Mouse (Mus musculus): Measurements from ENCODE around the gene Kifc3. TPM values are rescaled to one million over a fixed set of nuclear protein-coding genes. Genes with fewer than 3 reads are reported as not detected.

Kifc3 gene
- total and polyA plus RNA-seq, 2 experiments = 6.8 to 28.3 TPM

- peaks cover 29% of the 10 kb centered on the region for H3K36me3 ChIP-seq (ENCODE audit: control insufficient read depth, insufficient read depth, low read length)
- WGBS = 59% methylated on average over 13 of the region's 13 CpGs
- no peaks in the 10 kb centered on the region for H3K4me1 ChIP-seq (ENCODE audit: control insufficient read depth, insufficient read depth, low read length)
- no peak for TF ChIP-seq CTCF (IDR thresholded peaks at IDR 0.05; ENCODE audit: low read depth, low read length)
- no peak for TF ChIP-seq POLR2A (IDR thresholded peaks at IDR 0.05; ENCODE audit: extremely low read depth, insufficient read depth, low read length)
- no peak overlapping the region for H3K4me3 ChIP-seq (ENCODE audit: insufficient read depth, low read depth, low read length)
- no peak overlapping the region for H3K27ac ChIP-seq (replicated peaks; ENCODE audit: insufficient read depth, low read depth, low read length)
- no peak overlapping the region for H3K9ac ChIP-seq (ENCODE audit: low read depth, low read length)
- no peaks in the 10 kb centered on the region for H3K79me2 ChIP-seq (ENCODE audit: control insufficient read depth, insufficient read depth, low read length)
- no peak for DNase-seq (ENCODE audit: extremely low read depth, low read depth, low spot score)
- no peaks in the 10 kb centered on the region for H3K27me3 ChIP-seq (ENCODE audit: control insufficient read depth, insufficient read depth, low read length)
These were observed 95.3 kb downstream of the Kifc3 start for GRCm38 (mm10) chr8:95107306-95107705.

GRCm38 (mm10) chr8:95101972-95102371 is 100.6 kb downstream of the Kifc3 start:
- H3K4me3 ChIP-seq (ENCODE audit: insufficient read depth, low read depth, low read length) = no peak overlapping the region
- no peak for DNase-seq (ENCODE audit: extremely low read depth, low read depth, low spot score)
- 87% methylated on average over 4 of the region's 4 CpGs for WGBS
- H3K4me1 ChIP-seq (ENCODE audit: control insufficient read depth, insufficient read depth, low read length) = no peaks in the 10 kb centered on the region
- H3K27ac ChIP-seq (replicated peaks; ENCODE audit: insufficient read depth, low read depth, low read length) = no peak overlapping the region
- H3K9ac ChIP-seq (ENCODE audit: low read depth, low read length) = no peak overlapping the region
- no peaks in the 10 kb centered on the region for H3K79me2 ChIP-seq (ENCODE audit: control insufficient read depth, insufficient read depth, low read length)
- TF ChIP-seq POLR2A (IDR thresholded peaks at IDR 0.05; ENCODE audit: extremely low read depth, insufficient read depth, low read length) (no peak), CTCF (IDR thresholded peaks at IDR 0.05; ENCODE audit: low read depth, low read length) (peak; percentile 8; the same call in 1 of the 2 replicates)
- H3K27me3 ChIP-seq (ENCODE audit: control insufficient read depth, insufficient read depth, low read length) = no peaks in the 10 kb centered on the region
- H3K36me3 ChIP-seq (ENCODE audit: control insufficient read depth, insufficient read depth, low read length) = peaks cover 21% of the 10 kb centered on the region

DNA sequence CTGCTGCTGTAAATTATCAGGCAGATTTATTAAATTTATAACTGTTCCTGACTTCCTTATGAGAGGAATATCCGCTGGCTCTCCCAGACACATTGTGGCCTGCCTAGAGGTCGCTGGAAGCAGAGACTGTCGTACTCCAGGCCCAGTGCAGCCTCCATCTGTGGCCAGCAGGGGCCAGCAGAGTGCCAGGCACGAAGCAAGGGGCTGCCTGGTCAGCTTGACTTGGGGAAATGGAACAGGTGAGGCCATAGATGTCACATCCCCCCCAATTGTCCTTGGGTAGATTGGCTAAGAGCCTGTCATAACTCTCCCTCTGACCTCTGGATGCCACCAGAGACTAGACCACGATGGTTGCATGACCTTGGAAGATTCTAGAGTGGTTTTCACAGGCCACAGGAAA is 103.6 kb downstream of the Kifc3 start:
- H3K27me3 ChIP-seq (ENCODE audit: control insufficient read depth, insufficient read depth, low read length) = no peaks in the 10 kb centered on the region
- no peaks in the 10 kb centered on the region for H3K4me1 ChIP-seq (ENCODE audit: control insufficient read depth, insufficient read depth, low read length)
- no peak overlapping the region for H3K4me3 ChIP-seq (ENCODE audit: insufficient read depth, low read depth, low read length)
- peaks cover 7% of the 10 kb centered on the region; the same call in 1 of the 2 replicates for H3K36me3 ChIP-seq (ENCODE audit: control insufficient read depth, insufficient read depth, low read length)
- no peak overlapping the region for H3K27ac ChIP-seq (replicated peaks; ENCODE audit: insufficient read depth, low read depth, low read length)
- 34% methylated on average over 5 of the region's 5 CpGs for WGBS
- H3K9ac ChIP-seq (ENCODE audit: low read depth, low read length) = no peak overlapping the region
- no peak for DNase-seq (ENCODE audit: extremely low read depth, low read depth, low spot score)
- H3K79me2 ChIP-seq (ENCODE audit: control insufficient read depth, insufficient read depth, low read length) = no peaks in the 10 kb centered on the region
- TF ChIP-seq CTCF (IDR thresholded peaks at IDR 0.05; ENCODE audit: low read depth, low read length) = peak; percentile 99
- TF ChIP-seq POLR2A (IDR thresholded peaks at IDR 0.05; ENCODE audit: extremely low read depth, insufficient read depth, low read length) = no peak

- Histone ChIP-seq H3K27me3 (ENCODE audit: control insufficient read depth, insufficient read depth, low read length) (no peaks in the 10 kb centered on the region), H3K27ac (replicated peaks; ENCODE audit: insufficient read depth, low read depth, low read length) (no peak overlapping the region), H3K9ac (ENCODE audit: low read depth, low read length) (no peak overlapping the region), H3K36me3 (ENCODE audit: control insufficient read depth, insufficient read depth, low read length) (no peaks in the 10 kb centered on the region), H3K79me2 (ENCODE audit: control insufficient read depth, insufficient read depth, low read length) (no peaks in the 10 kb centered on the region), H3K4me1 (ENCODE audit: control insufficient read depth, insufficient read depth, low read length) (no peaks in the 10 kb centered on the region), H3K4me3 (ENCODE audit: insufficient read depth, low read depth, low read length) (no peak overlapping the region)
- WGBS = 58% methylated on average over 4 of the region's 4 CpGs
- no peak for TF ChIP-seq CTCF (IDR thresholded peaks at IDR 0.05; ENCODE audit: low read depth, low read length)
- no peak for TF ChIP-seq POLR2A (IDR thresholded peaks at IDR 0.05; ENCODE audit: extremely low read depth, insufficient read depth, low read length)
- DNase-seq (ENCODE audit: extremely low read depth, low read depth, low spot score) = no peak
These were observed 109.0 kb downstream of the Kifc3 start for GRCm38 (mm10) chr8:95093574-95093973.

- peaks cover 3% of the 10 kb centered on the region; the same call in 1 of the 2 replicates for H3K4me1 ChIP-seq (ENCODE audit: control insufficient read depth, insufficient read depth, low read length)
- TF ChIP-seq CTCF (IDR thresholded peaks at IDR 0.05; ENCODE audit: low read depth, low read length) (no peak), POLR2A (IDR thresholded peaks at IDR 0.05; ENCODE audit: extremely low read depth, insufficient read depth, low read length) (no peak)
- H3K27me3 ChIP-seq (ENCODE audit: control insufficient read depth, insufficient read depth, low read length) = no peaks in the 10 kb centered on the region
- no peak overlapping the region for H3K4me3 ChIP-seq (ENCODE audit: insufficient read depth, low read depth, low read length)
- no peak overlapping the region for H3K9ac ChIP-seq (ENCODE audit: low read depth, low read length)
- 79% methylated on average over 7 of the region's 7 CpGs for WGBS
- H3K36me3 ChIP-seq (ENCODE audit: control insufficient read depth, insufficient read depth, low read length) = no peaks in the 10 kb centered on the region
- H3K79me2 ChIP-seq (ENCODE audit: control insufficient read depth, insufficient read depth, low read length) = no peaks in the 10 kb centered on the region
- H3K27ac ChIP-seq (replicated peaks; ENCODE audit: insufficient read depth, low read depth, low read length) = no peak overlapping the region
- DNase-seq (ENCODE audit: extremely low read depth, low read depth, low spot score) = no peak
These were observed 117.0 kb downstream of the Kifc3 start for GRCm38 (mm10) chr8:95085432-95086141.

DNA sequence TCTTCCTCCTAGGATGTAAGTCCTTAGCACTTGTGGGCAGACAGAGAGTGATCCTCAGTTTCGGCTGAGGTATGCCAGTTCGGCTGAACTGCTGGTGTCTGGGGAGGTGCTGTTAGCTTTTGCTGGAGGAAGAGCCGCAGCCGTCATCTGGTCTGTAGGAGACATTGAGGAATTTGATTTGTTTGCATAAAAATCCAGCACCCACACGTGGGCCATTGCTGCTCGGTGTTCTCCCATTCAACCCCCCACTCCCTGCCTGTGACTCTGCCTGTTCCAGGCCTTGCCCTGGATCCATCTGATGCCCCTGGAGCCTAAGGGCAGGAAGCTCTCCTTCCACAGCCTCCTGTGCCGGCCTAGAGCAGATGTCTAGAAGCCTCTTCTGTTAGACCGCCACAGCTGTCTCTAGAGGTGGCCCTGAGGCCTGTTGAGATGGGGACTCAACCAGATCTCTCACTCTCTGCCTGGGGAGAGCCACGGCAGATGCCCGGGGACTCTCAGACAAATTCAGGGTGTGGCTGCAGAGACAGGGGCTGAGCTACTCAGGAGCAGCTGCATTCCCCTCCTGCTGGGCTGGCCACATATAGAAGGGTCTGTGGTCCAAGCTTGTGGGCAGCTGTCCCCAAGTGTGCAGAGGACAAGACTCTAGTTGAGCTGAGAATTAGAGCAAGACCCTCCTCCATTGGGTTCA is 117.7 kb downstream of the Kifc3 start:
- Histone ChIP-seq H3K79me2 (ENCODE audit: control insufficient read depth, insufficient read depth, low read length) (no peaks in the 10 kb centered on the region), H3K27ac (replicated peaks; ENCODE audit: insufficient read depth, low read depth, low read length) (no peak overlapping the region), H3K27me3 (ENCODE audit: control insufficient read depth, insufficient read depth, low read length) (no peaks in the 10 kb centered on the region), H3K4me1 (ENCODE audit: control insufficient read depth, insufficient read depth, low read length) (peaks cover 3% of the 10 kb centered on the region; the same call in 1 of the 2 replicates), H3K36me3 (ENCODE audit: control insufficient read depth, insufficient read depth, low read length) (no peaks in the 10 kb centered on the region), H3K4me3 (ENCODE audit: insufficient read depth, low read depth, low read length) (no peak overlapping the region), H3K9ac (ENCODE audit: low read depth, low read length) (no peak overlapping the region)
- no peak for DNase-seq (ENCODE audit: extremely low read depth, low read depth, low spot score)
- 85% methylated on average over 10 of the region's 10 CpGs for WGBS
- TF ChIP-seq CTCF (IDR thresholded peaks at IDR 0.05; ENCODE audit: low read depth, low read length) = no peak
- no peak for TF ChIP-seq POLR2A (IDR thresholded peaks at IDR 0.05; ENCODE audit: extremely low read depth, insufficient read depth, low read length)

Measured in liver, adult 2 months (tissue).